In the genomic region with DNA sequence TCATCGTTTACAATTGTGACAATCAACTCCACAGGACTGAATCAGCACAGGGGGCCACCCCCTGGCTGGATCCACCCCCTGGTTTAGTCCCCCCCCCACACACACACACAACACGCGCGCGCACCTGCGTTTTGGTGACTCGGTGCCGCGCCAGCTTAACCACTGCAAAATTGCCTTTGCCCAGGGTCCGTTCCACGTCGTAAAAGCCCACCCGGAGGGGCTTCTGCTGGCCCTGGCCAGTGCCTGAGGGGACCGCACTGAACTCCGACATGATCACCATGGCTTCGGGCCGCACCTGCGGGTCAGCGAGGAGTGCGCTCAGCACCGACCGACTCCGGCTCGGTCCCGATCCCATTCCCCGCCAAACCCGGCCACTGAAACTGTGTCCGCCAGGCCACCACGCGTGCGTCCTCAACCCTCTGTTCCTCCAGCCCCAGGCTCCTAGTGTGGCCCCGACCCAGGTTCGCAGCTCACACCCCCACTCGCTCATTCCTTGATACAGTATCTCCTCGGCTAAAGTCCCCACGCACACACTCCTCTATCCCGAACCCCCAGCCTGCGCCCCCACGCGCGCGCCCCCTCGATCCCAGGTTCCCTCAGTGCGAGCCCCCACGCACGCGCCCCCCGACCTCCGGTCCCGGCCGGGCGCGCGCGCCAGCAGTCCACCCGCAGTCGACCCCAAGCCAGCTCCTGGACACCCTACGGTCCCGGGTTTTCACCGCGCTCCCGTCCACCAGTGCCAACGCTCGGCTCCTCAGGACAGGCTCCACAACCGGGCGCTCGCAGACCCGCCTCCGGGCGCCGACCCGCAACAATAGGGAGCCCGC, we compare ENCODE assay signal across 8 mouse cellular contexts. TPM values are rescaled to one million over a fixed set of nuclear protein-coding genes. Genes with fewer than 3 reads are reported as not detected.
A peak's percentile ranks its signal among the peaks of the same experiment; 100 is the strongest.
DNase-seq lines count a peak whose midpoint lies in the region; ATAC-seq and TF ChIP-seq lines count a peak whose summit lies in the region.

No protein-coding gene starts in this region.

- TF ChIP-seq POLR2A in spleen, adult 2 months (IDR thresholded peaks at IDR 0.05; ENCODE audit: low read depth, low read length), result no peak

- H3K9me3 ChIP-seq in embryonic facial prominence, embryonic 10.5 days, result no peaks in the 10 kb centered on the region
- no peaks in the 10 kb centered on the region for H3K9me3 ChIP-seq in heart, postnatal 0 days (replicated peaks; ENCODE audit: control insufficient read depth, low read length)

- peak overlapping the region; percentile 73 for H3K4me2 ChIP-seq in heart, postnatal 0 days (ENCODE audit: low read depth, low read length)

- POLR2A ChIA-PET in Patski (lab: Charles Lee), result interaction anchor here (0.6 to 2.7 kb wide), 12 partner anchors 14 to 227 kb away, joined by 3 to 10 read pairs (median 4); no protein-coding TSS in a partner anchor

- peaks cover 60% of the 10 kb centered on the region for H3K4me1 ChIP-seq in embryonic facial prominence, embryonic 10.5 days
- H3K4me1 ChIP-seq in heart, postnatal 0 days (ENCODE audit: control insufficient read depth, insufficient read depth), result peaks cover 30% of the 10 kb centered on the region
- peaks cover 14% of the 10 kb centered on the region; the same call in 1 of the 2 replicates for H3K4me1 ChIP-seq in spleen, adult 2 months (ENCODE audit: control insufficient read depth, insufficient read depth, insufficient read length)

- H3K36me3 ChIP-seq in embryonic facial prominence, embryonic 10.5 days (replicated peaks), result peaks cover 29% of the 10 kb centered on the region
- peaks cover 20% of the 10 kb centered on the region for H3K36me3 ChIP-seq in heart, postnatal 0 days (replicated peaks; ENCODE audit: control insufficient read depth, insufficient read depth, low read length)
- H3K36me3 ChIP-seq in macrophage (ENCODE audit: inconsistent target), result peaks cover 15% of the 10 kb centered on the region
- H3K36me3 ChIP-seq in spleen, adult 2 months (ENCODE audit: control insufficient read depth, insufficient read depth, low read length), result peaks cover 16% of the 10 kb centered on the region

- H3K4me3 ChIP-seq in embryonic facial prominence, embryonic 10.5 days, result peak overlapping the region; percentile 94
- peak overlapping the region; percentile 97 for H3K4me3 ChIP-seq in heart, postnatal 0 days (ENCODE audit: low read depth, low read length)
- H3K4me3 ChIP-seq in macrophage (ENCODE audit: inconsistent target), result peak overlapping the region; percentile 48
- H3K4me3 ChIP-seq in spleen, adult 2 months (ENCODE audit: extremely low read depth, insufficient read depth, insufficient read length), result peak overlapping the region; percentile 74

- ATAC-seq in Patski, result peak; percentile 23
- ATAC-seq in heart, postnatal 0 days (ENCODE audit: insufficient read depth, low read depth), result peak; percentile 16; the same call in 1 of the 2 replicates

- TF ChIP-seq EP300 in heart, postnatal 0 days (IDR thresholded peaks at IDR 0.05; ENCODE audit: low read depth), result no peak

- in situ Hi-C loops in Patski (cut with MboI; ENCODE audit: low pct_unique_long_range_greater_than_20kb), result loop anchor here (5.0 kb wide), 4 partner anchors 67 to 168 kb away; no protein-coding TSS in a partner anchor

- H3K9ac ChIP-seq in heart, postnatal 0 days (replicated peaks; ENCODE audit: low read depth, low read length), result peak overlapping the region; percentile 97

- H3K79me2 ChIP-seq in macrophage (ENCODE audit: inconsistent target), result peaks cover 44% of the 10 kb centered on the region

- under 1% methylated on average over 73 of the region's 73 CpGs for WGBS in embryonic facial prominence, embryonic 10.5 days
- WGBS in heart, postnatal 0 days, result 0% methylated on average over 68 of the region's 73 CpGs
- 1% methylated on average over 72 of the region's 73 CpGs for WGBS in macrophage (ENCODE audit: missing documents)
- under 1% methylated on average over 71 of the region's 73 CpGs for WGBS in spleen, adult 2 months

- no peak for TF ChIP-seq CTCF in Patski (IDR thresholded peaks at IDR 0.05)
- TF ChIP-seq CTCF in heart, postnatal 0 days (IDR thresholded peaks at IDR 0.05; ENCODE audit: low read depth), result no peak
- TF ChIP-seq CTCF in spleen, adult 2 months (IDR thresholded peaks at IDR 0.05; ENCODE audit: extremely low read depth, insufficient read depth, insufficient read length, insufficient replicate concordance), result no peak

- peak overlapping the region; percentile 94 for H3K27ac ChIP-seq in embryonic facial prominence, embryonic 10.5 days (replicated peaks)
- H3K27ac ChIP-seq in heart, postnatal 0 days (ENCODE audit: low read depth), result peak overlapping the region; percentile 94
- no peak overlapping the region for H3K27ac ChIP-seq in macrophage
- H3K27ac ChIP-seq in spleen, adult 2 months (ENCODE audit: insufficient read depth, low read length), result peak overlapping the region; percentile 88

- CTCF ChIA-PET in Patski (lab: Charles Lee), result interaction anchor here (0.9 to 2.6 kb wide), 3 partner anchors 16 to 169 kb away, joined by 3 to 6 read pairs (median 4); no protein-coding TSS in a partner anchor

- DNase-seq in adrenal gland, adult (ENCODE audit: inconsistent age in 2 of 2, low spot score in 1 of 2), result peak; percentile 74 to 87
- no peak for DNase-seq in adrenal gland, postnatal 4 days (ENCODE audit: low spot score in 2 of 2)
- DNase-seq in Patski (ENCODE audit: low read depth, low spot score), result no peak
- DNase-seq in embryonic facial prominence, embryonic 10.5 days (ENCODE audit: low spot score), result peak; percentile 62
- DNase-seq in heart, postnatal 0 days (ENCODE audit: low spot score), result peak; percentile 24
- DNase-seq in layer of hippocampus, adult 8-10 months (ENCODE audit: low spot score in 2 of 2), result peak; percentile 17 to 24
- peak in 1 of 2 experiments; percentile 48 for DNase-seq in spleen, adult 2 months (ENCODE audit: low read depth in 1 of 2, low spot score in 2 of 2)

- no peaks in the 10 kb centered on the region for H3K27me3 ChIP-seq in Patski
- no peaks in the 10 kb centered on the region for H3K27me3 ChIP-seq in embryonic facial prominence, embryonic 10.5 days (replicated peaks; ENCODE audit: low read depth, poor library complexity, severe bottlenecking)
- no peaks in the 10 kb centered on the region for H3K27me3 ChIP-seq in heart, postnatal 0 days (ENCODE audit: control insufficient read depth, insufficient read depth, low read length)
- no peaks in the 10 kb centered on the region for H3K27me3 ChIP-seq in spleen, adult 2 months (ENCODE audit: control insufficient read depth, insufficient read depth, low read length)

RNA-seq across cellular contexts. Expression of a gene that starts 0.6 kb away (rescaled TPM):
- 10 to 100 TPM; 27.1 to 28.0 TPM for total RNA-seq in adrenal gland, postnatal 4 days (2021)
- 37.1 TPM for polyA plus RNA-seq in Patski (2021)
- polyA plus RNA-seq in embryonic facial prominence, embryonic 10.5 days (2016; fragmentation: Nextera tagmentation; extraction: Ambion mirVana), result 12.7 and 15.5 TPM in 2 replicates
- 31.9 and 47.6 TPM in 2 replicates for total RNA-seq in heart, postnatal 0 days (2014; rRNA removed; ENCODE audit: low replicate concordance)
- polyA plus RNA-seq in heart, postnatal 0 days (2015; fragmentation: Nextera tagmentation; extraction: Ambion mirVana), result 7.7 and 10.9 TPM in 2 replicates
- total RNA-seq in layer of hippocampus, adult 8-10 months (2022), result 10 to 100 TPM; 13.2 to 22.2 (median 15.4) TPM
- 10 to 100 TPM in 24 of 26 experiments, 1 to 10 TPM in 2; 2.6 to 74.2 (median 27.9) TPM for total RNA-seq in macrophage (2018; cell fraction: chromatin; rRNA removed)
- total RNA-seq in macrophage (2018; cell fraction: cytosol; rRNA removed), result 10 to 100 TPM in 20 of 26 experiments, 1 to 10 TPM in 6; 1.9 to 28.3 (median 15.6) TPM
- total RNA-seq in macrophage (2018; cell fraction: nucleus; rRNA removed), result 10 to 100 TPM in 20 of 26 experiments, 1 to 10 TPM in 6; 4.1 to 41.4 (median 13.5) TPM
- polyA plus RNA-seq in macrophage (2018), result 6.1 to 8.6 TPM (median 7.3 TPM) in 3 replicates
- polyA plus RNA-seq in spleen, adult 2 months (2012; rRNA removed), result 56.4 and 67.8 TPM in 2 replicates

Comparison
In these comparisons a context has a peak if more than half of its experiments do, and no peak if none do; other contexts are left out.
1. DNase-seq: peak in adrenal gland, adult (2 of 2), embryonic facial prominence, embryonic 10.5 days (single experiment), heart, postnatal 0 days (single experiment) and layer of hippocampus, adult 8-10 months (2 of 2); none in adrenal gland, postnatal 4 days (0 of 2) and Patski (single experiment).
2. Peak in every context shown above with its lines, with median percentiles within 50 percentile points of each other: H3K4me3 ChIP-seq.